Mouse (Mus musculus): Measurements from ENCODE around the gene Rps6. TPM values are rescaled to one million over a fixed set of nuclear protein-coding genes. Genes with fewer than 3 reads are reported as not detected.

The Rps6 gene
- total RNA-seq (2021), result 100 to 1,000 TPM; 491 to 601 TPM
- 325 and 404 TPM in 2 replicates for polyA plus RNA-seq (2012; rRNA removed)
- long read RNA-seq, transcript Rps6-201 (5 exons, 878 nt), result major isoform, 168 of 174 reads
- long read RNA-seq, partial matches to known transcripts, result 1 of 174 reads
- long read RNA-seq, other reads (novel, unspliced or antisense), result 1 of 174 reads

DNA sequence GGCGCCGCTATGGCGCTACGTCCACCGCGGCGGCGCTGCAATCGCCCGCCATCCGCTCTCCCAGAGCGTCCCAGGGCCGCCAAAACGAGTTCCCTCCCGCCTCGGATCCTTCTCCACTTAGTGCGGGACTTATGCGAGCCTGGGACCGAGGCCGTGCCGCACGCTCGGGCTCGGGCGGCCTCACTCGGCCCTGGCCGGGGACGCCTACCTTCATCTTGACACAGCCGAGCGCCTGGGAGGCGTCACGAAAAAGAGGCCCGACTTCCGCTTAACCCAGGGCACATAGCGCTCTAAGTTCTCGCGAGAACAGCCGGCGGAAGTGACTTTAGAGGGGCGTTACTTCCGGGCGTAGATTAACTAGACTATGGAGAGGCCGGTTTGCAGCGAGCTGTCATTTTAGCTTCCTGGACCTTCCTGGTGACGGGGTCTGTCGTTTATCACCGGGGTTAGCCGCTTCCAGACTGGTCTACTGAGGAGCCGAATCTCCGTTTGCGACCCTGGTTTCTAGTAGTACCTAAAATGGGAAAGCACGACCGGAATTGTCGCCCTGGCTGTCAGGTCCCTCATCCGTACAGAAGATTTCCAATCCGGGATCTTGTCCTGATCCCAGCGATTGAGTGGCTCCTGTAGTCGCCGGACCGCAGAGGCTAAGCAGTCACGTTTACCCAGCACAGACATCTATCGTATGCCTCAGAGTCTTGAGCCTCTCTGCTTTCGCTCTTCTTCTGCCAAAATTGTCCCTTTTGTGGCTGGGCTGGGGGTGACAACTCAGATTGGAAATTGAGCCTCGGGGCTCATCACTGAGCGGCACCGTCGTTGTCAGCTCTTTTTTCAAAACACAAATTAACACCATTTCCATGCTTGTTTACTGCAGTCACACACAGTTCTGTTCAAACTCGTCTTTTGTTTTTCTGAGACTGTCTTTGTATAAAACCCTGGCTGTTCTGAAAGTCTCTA, at the start of gene Rps6:
Gene Rps6 (minus strand): TSS at position 300 of the 957 bp plus-strand sequence.
- no peaks in the 10 kb centered on the region for H3K27me3 ChIP-seq (ENCODE audit: control insufficient read depth, insufficient read depth, low read length)
- DNase-seq, result peak; percentile 96 to 97
- peak within 1 kb of the TSS; percentile 95 for H3K9ac ChIP-seq (ENCODE audit: low read depth, low read length)
- H3K4me1 ChIP-seq (ENCODE audit: control insufficient read depth, insufficient read depth, low read length), result peaks cover 2% of the 10 kb centered on the region
- intact Hi-C loops (cut with DNase I), result loop anchor here (1.0 to 10.0 kb wide), 3 partner anchors 17 to 243 kb away; partner anchors contain the start of genes Acer2 and Haus6
- WGBS, result under 1% methylated on average over 68 of the region's 68 CpGs
- H3K36me3 ChIP-seq (ENCODE audit: control insufficient read depth, insufficient read depth, low read length), result peaks cover 21% of the 10 kb centered on the region
- TF ChIP-seq EP300 (IDR thresholded peaks at IDR 0.05; ENCODE audit: insufficient read depth, low read depth, low read length) (peak; percentile 93), POLR2A (IDR thresholded peaks at IDR 0.05; ENCODE audit: insufficient read depth, low read depth, low read length) (peak; percentile 100), CTCF (IDR thresholded peaks at IDR 0.05) (peak; percentile 10; the same call in 1 of the 2 replicates)
- no peaks in the 10 kb centered on the region for H3K79me2 ChIP-seq (replicated peaks; ENCODE audit: control insufficient read depth, insufficient read depth, low read length)
- peak within 1 kb of the TSS; percentile 83 for H3K4me3 ChIP-seq
- peak within 1 kb of the TSS; percentile 97 for H3K27ac ChIP-seq

DNA sequence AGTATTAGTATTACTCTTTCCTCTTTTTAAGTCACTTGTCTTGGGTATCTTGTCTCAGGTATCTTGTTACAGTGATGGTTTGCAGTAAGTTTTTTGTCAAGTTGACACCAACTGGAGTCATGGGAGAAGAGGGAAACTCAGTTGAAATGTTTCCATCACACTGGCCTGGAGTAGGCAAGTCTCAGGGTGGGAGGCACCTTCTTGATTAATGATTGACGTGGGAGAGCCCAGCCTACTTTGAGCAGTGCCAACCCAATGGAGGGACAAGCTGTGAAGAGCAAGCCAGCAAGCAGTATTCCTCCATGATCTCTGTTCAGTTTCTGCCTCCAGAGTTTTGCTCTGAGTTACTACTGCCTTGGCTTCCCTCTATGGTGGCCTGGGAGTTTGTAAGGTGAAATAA, 48.7 kb upstream of the Rps6 start:
- Histone ChIP-seq H3K27me3 (ENCODE audit: control insufficient read depth, insufficient read depth, low read length) (no peaks in the 10 kb centered on the region), H3K27ac (no peak overlapping the region), H3K79me2 (replicated peaks; ENCODE audit: control insufficient read depth, insufficient read depth, low read length) (no peaks in the 10 kb centered on the region), H3K36me3 (ENCODE audit: control insufficient read depth, insufficient read depth, low read length) (peaks cover 12% of the 10 kb centered on the region), H3K4me1 (ENCODE audit: control insufficient read depth, insufficient read depth, low read length) (peaks cover 12% of the 10 kb centered on the region), H3K4me3 (no peak overlapping the region), H3K9ac (ENCODE audit: low read depth, low read length) (no peak overlapping the region)
- intact Hi-C loops (cut with DNase I), result no loop called here
- TF ChIP-seq CTCF (IDR thresholded peaks at IDR 0.05) (no peak), EP300 (IDR thresholded peaks at IDR 0.05; ENCODE audit: insufficient read depth, low read depth, low read length) (no peak), POLR2A (IDR thresholded peaks at IDR 0.05; ENCODE audit: insufficient read depth, low read depth, low read length) (no peak)
- DNase-seq, result no peak
- WGBS, result 76% methylated on average over 1 of the region's 1 CpGs

DNA sequence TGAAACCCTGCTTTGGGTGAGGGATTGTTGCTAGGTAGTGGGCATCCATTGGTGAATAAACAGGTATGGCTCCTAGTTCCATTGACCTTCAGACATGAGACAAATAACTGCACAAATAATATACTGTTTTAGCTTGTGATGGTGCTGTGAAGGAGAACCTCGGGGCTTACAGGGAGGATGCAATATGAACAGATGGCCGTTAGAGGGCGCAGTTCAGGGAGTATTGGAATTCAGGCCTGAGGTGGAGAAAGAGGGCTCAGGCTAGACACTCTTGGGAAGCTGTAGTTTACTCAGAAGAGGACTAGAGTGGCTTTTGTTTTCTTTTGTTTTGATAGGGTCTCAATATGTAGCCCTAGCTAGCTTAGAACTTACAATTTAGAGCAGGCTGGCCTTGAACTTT, 47.8 kb upstream of the Rps6 start:
- no peak for DNase-seq
- Histone ChIP-seq H3K4me3 (no peak overlapping the region), H3K79me2 (replicated peaks; ENCODE audit: control insufficient read depth, insufficient read depth, low read length) (no peaks in the 10 kb centered on the region), H3K27ac (no peak overlapping the region), H3K9ac (ENCODE audit: low read depth, low read length) (no peak overlapping the region), H3K27me3 (ENCODE audit: control insufficient read depth, insufficient read depth, low read length) (no peaks in the 10 kb centered on the region), H3K36me3 (ENCODE audit: control insufficient read depth, insufficient read depth, low read length) (peaks cover 12% of the 10 kb centered on the region), H3K4me1 (ENCODE audit: control insufficient read depth, insufficient read depth, low read length) (peaks cover 13% of the 10 kb centered on the region)
- 41% methylated on average over 3 of the region's 3 CpGs for WGBS
- TF ChIP-seq CTCF (IDR thresholded peaks at IDR 0.05) (peak; percentile 66), POLR2A (IDR thresholded peaks at IDR 0.05; ENCODE audit: insufficient read depth, low read depth, low read length) (no peak)
- intact Hi-C loops (cut with DNase I), result no loop called here

DNA sequence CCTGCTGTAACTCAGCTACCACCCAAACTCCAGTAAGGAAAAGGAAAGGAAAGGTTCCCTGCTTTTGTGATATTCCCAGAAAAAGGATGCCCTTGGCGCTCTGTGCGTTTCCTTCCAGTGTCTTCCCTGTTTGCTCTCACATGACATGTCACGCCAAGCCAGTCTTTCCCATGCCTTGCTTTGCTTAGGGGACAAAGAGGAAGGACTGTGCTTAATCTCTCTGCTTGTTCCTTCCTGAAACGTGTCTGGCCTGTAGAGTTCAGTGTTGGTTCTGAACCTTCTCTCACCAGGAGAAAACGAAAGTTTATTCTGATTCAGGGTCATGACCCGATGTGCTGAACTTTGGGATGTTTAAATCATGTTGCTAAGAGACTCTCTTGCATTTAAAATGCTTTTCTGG, 45.1 kb upstream of the Rps6 start:
- H3K4me1 ChIP-seq (ENCODE audit: control insufficient read depth, insufficient read depth, low read length), result peaks cover 21% of the 10 kb centered on the region
- peak in 1 of 2 experiments; percentile 73 for DNase-seq
- peaks cover 20% of the 10 kb centered on the region for H3K36me3 ChIP-seq (ENCODE audit: control insufficient read depth, insufficient read depth, low read length)
- no peaks in the 10 kb centered on the region for H3K79me2 ChIP-seq (replicated peaks; ENCODE audit: control insufficient read depth, insufficient read depth, low read length)
- peak overlapping the region; percentile 78 for H3K27ac ChIP-seq
- no peaks in the 10 kb centered on the region for H3K27me3 ChIP-seq (ENCODE audit: control insufficient read depth, insufficient read depth, low read length)
- 35% methylated on average over 6 of the region's 6 CpGs for WGBS
- H3K4me3 ChIP-seq, result no peak overlapping the region
- no peak overlapping the region for H3K9ac ChIP-seq (ENCODE audit: low read depth, low read length)
- intact Hi-C loops (cut with DNase I), result loop anchor here (2.0 kb wide), 1 partner anchor 16 kb away; no protein-coding TSS in a partner anchor
- TF ChIP-seq EP300 (IDR thresholded peaks at IDR 0.05; ENCODE audit: insufficient read depth, low read depth, low read length), result peak; percentile 86
- peak; percentile 48; the same call in 1 of the 2 replicates for TF ChIP-seq POLR2A (IDR thresholded peaks at IDR 0.05; ENCODE audit: insufficient read depth, low read depth, low read length)
- no peak for TF ChIP-seq CTCF (IDR thresholded peaks at IDR 0.05)

DNA sequence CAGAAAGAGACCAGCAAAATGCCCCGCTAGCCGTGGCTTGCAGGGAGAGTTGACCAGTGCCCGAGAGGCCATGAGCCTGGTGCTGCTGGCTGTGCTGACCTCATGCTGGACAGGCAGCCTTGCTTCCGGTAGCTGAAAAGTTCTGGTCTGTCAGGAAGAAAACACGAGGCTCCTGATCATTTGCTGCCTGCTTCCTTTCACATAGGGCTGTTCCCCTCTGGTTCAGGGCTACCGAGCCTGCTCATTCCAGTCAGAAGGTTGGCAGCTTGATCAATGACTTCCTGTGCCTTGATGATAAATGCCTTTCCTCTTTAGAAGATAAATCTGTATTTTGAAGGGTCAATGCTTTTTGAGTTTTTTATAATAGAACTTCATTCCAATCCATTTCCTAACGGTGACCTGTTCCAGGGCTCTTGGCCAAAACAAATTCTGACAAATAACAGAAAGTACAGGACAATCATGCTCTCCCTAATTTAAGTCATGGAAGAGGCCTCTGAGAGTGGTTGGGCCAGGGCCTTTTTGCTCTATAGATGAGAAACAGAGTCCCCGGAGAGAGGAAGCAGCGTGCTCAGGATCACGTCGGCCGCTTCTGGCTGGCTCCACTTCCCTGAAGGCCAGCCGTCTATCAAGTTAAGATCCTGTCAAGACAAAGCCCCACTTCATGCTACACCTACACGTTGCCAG, 41.7 kb upstream of the Rps6 start:
- TF ChIP-seq EP300 (IDR thresholded peaks at IDR 0.05; ENCODE audit: insufficient read depth, low read depth, low read length) (0 out of 2 replicates have a peak, but pooled peaks have one; percentile 51), CTCF (IDR thresholded peaks at IDR 0.05) (no peak), POLR2A (IDR thresholded peaks at IDR 0.05; ENCODE audit: insufficient read depth, low read depth, low read length) (0 out of 2 replicates have a peak, but pooled peaks have one; percentile 35)
- intact Hi-C loops (cut with DNase I), result no loop called here
- peak overlapping the region; percentile 69 for H3K27ac ChIP-seq
- 28% methylated on average over 14 of the region's 14 CpGs for WGBS
- H3K9ac ChIP-seq (ENCODE audit: low read depth, low read length), result no peak overlapping the region
- peaks cover 25% of the 10 kb centered on the region for H3K36me3 ChIP-seq (ENCODE audit: control insufficient read depth, insufficient read depth, low read length)
- H3K79me2 ChIP-seq (replicated peaks; ENCODE audit: control insufficient read depth, insufficient read depth, low read length), result no peaks in the 10 kb centered on the region
- DNase-seq, result peak; percentile 74 to 77
- H3K27me3 ChIP-seq (ENCODE audit: control insufficient read depth, insufficient read depth, low read length), result no peaks in the 10 kb centered on the region
- H3K4me1 ChIP-seq (ENCODE audit: control insufficient read depth, insufficient read depth, low read length), result peaks cover 22% of the 10 kb centered on the region
- H3K4me3 ChIP-seq, result no peak overlapping the region
